Mouse (Mus musculus) leukemia stem cell, adult 10-12 weeks (primary cell): ENCODE results near the gene Gm3424. TPM values are rescaled to one million over a fixed set of nuclear protein-coding genes. Genes with fewer than 3 reads are reported as not detected.

Source experiments
- polyA plus RNA-seq: library from polyadenylated mRNA; stranded (reverse); fragments of >175 nt; gene quantifications from 2 replicates; pipeline ENCODE4 v1.2.3, GENCODE M21; 2012; ENCODE audit warnings: low replicate concordance

Gm3424 gene
- not detected in 2 replicates for polyA plus RNA-seq

GRCm38 (mm10) chr14:5830229-5830628 lies at the start of gene Gm3424:
TSS of gene Gm3424 (minus strand) at chr14:5830329.

GRCm38 (mm10) chr14:5807882-5808281 lies 22.2 kb downstream of the Gm3424 start, which contains the start of gene Gm3383:
TSS of gene Gm3383 (minus strand) at chr14:5807982.

Other genes starting within 250 kb of the Gm3424 start
- not detected in 2 replicates for gene Gm8265, start 197.3 kb downstream of the Gm3424 start, polyA plus RNA-seq
- gene Gm9603, start 142.9 kb downstream of the Gm3424 start, polyA plus RNA-seq, result not detected in 2 replicates
- gene Gm3373, start 88.8 kb downstream of the Gm3424 start, polyA plus RNA-seq, result not detected in 2 replicates
- gene Gm3383, start 22.3 kb downstream of the Gm3424 start, polyA plus RNA-seq, result not detected in 2 replicates
- not detected in 2 replicates for gene Gm8237, start 50.1 kb upstream of the Gm3424 start, polyA plus RNA-seq
- gene Gm3248, start 131.4 kb upstream of the Gm3424 start, polyA plus RNA-seq, result not detected in 2 replicates
- gene Gm3453, start 148.8 kb upstream of the Gm3424 start, polyA plus RNA-seq, result not detected in 2 replicates
- gene Gm6337, start 227.9 kb upstream of the Gm3424 start, polyA plus RNA-seq, result not detected in 2 replicates